Mouse (Mus musculus) R1 (cell line): ENCODE measurements at regions not wholly inside any gene's neighbourhood (a gene's known extent, or its start where the extent isn't known, plus 50 kb on each side); places are given as distances from the start of the nearest gene placed in this dataset.

Source experiments
- DNase-seq: peaks from one replicate; pipeline ENCODE4 v3.0.0-alpha.2; 2018; ENCODE audit warnings: low read depth, low spot score

GRCm38 (mm10) chr14:40561886-40562285, 331.2 kb downstream of the Sh2d4b start:
- DNase-seq = no peak

- DNase-seq = peak; percentile 54
Measured at GRCm38 (mm10) chr14:40546421-40546820, 346.6 kb downstream of the Sh2d4b start.

GRCm38 (mm10) chr14:40533031-40533430, 360.0 kb downstream of the Sh2d4b start:
- DNase-seq = no peak

GRCm38 (mm10) chr14:40514679-40515078, 378.4 kb downstream of the Sh2d4b start:
- DNase-seq = peak; percentile 6
